Mouse (Mus musculus): ENCODE data around the gene Atxn7l1.

The Atxn7l1 gene

GRCm38 (mm10) chr12:33182428-33183137, 35.1 kb downstream of the Atxn7l1 start:
- no peak for DNase-seq (ENCODE audit: low spot score)

GRCm38 (mm10) chr12:33183138-33183627, 35.7 kb downstream of the Atxn7l1 start:
- DNase-seq (ENCODE audit: low spot score) = no peak

GRCm38 (mm10) chr12:33184137-33184536, 36.6 kb downstream of the Atxn7l1 start:
- no peak for DNase-seq (ENCODE audit: low spot score)

GRCm38 (mm10) chr12:33185046-33185445, 37.6 kb downstream of the Atxn7l1 start:
- no peak for DNase-seq (ENCODE audit: low spot score)

GRCm38 (mm10) chr12:33186331-33186730, 38.8 kb downstream of the Atxn7l1 start:
- DNase-seq (ENCODE audit: low spot score) = no peak

GRCm38 (mm10) chr12:33190133-33190532, 42.6 kb downstream of the Atxn7l1 start:
- DNase-seq (ENCODE audit: low spot score) = no peak

GRCm38 (mm10) chr12:33190633-33191032, 43.1 kb downstream of the Atxn7l1 start:
- no peak for DNase-seq (ENCODE audit: low spot score)

- DNase-seq (ENCODE audit: low spot score) = peak; percentile 44
Measured at GRCm38 (mm10) chr12:33193408-33193901, 46.0 kb downstream of the Atxn7l1 start.

- no peak for DNase-seq (ENCODE audit: low spot score)
Measured at GRCm38 (mm10) chr12:33195175-33195574, 47.7 kb downstream of the Atxn7l1 start.

- DNase-seq (ENCODE audit: low spot score) = peak; percentile 48
Measured at GRCm38 (mm10) chr12:33197287-33197686, 49.8 kb downstream of the Atxn7l1 start.

- DNase-seq (ENCODE audit: low spot score) = no peak
Measured at GRCm38 (mm10) chr12:33197746-33198145, 50.3 kb downstream of the Atxn7l1 start.

GRCm38 (mm10) chr12:33201068-33201467, 53.6 kb downstream of the Atxn7l1 start:
- DNase-seq (ENCODE audit: low spot score) = no peak

- no peak for DNase-seq (ENCODE audit: low spot score)
Measured at GRCm38 (mm10) chr12:33201491-33202210, 54.2 kb downstream of the Atxn7l1 start.

- no peak for DNase-seq (ENCODE audit: low spot score)
Measured at GRCm38 (mm10) chr12:33205255-33205654, 57.8 kb downstream of the Atxn7l1 start.

- DNase-seq (ENCODE audit: low spot score) = no peak
Measured at GRCm38 (mm10) chr12:33206300-33206699, 58.8 kb downstream of the Atxn7l1 start.

- DNase-seq (ENCODE audit: low spot score) = no peak
Measured at GRCm38 (mm10) chr12:33210856-33211255, 63.4 kb downstream of the Atxn7l1 start.

- DNase-seq (ENCODE audit: low spot score) = no peak
Measured at GRCm38 (mm10) chr12:33218215-33218859, 70.8 kb downstream of the Atxn7l1 start.

- DNase-seq (ENCODE audit: low spot score) = no peak
Measured at GRCm38 (mm10) chr12:33219436-33219835, 71.9 kb downstream of the Atxn7l1 start.

GRCm38 (mm10) chr12:33220081-33220480, 72.6 kb downstream of the Atxn7l1 start:
- no peak for DNase-seq (ENCODE audit: low spot score)

GRCm38 (mm10) chr12:33220509-33221051, 73.1 kb downstream of the Atxn7l1 start:
- DNase-seq (ENCODE audit: low spot score) = no peak

GRCm38 (mm10) chr12:33222187-33222586, 74.7 kb downstream of the Atxn7l1 start:
- no peak for DNase-seq (ENCODE audit: low spot score)

GRCm38 (mm10) chr12:33225117-33225541, 77.6 kb downstream of the Atxn7l1 start:
- no peak for DNase-seq (ENCODE audit: low spot score)
